Mouse (Mus musculus) testis, adult 2 months (tissue): Measurements from ENCODE around the gene Slc25a29.

Experiments
- CTCF ChIP-seq: fragments of 200-500 bp; IDR thresholded peaks from 2 replicates; pipeline ENCODE4 v1.5.1; 2012; ENCODE audit warnings: low read depth, mild to moderate bottlenecking, inconsistent platforms, low read length, moderate library complexity; ENCODE audit not compliant: control insufficient read depth, insufficient read depth, insufficient replicate concordance
- POLR2A ChIP-seq: fragments of 200-500 bp; IDR thresholded peaks from 2 replicates; pipeline ENCODE4 v1.6.1; 2012; ENCODE audit warnings: low read depth, mild to moderate bottlenecking, inconsistent platforms, low read length, moderate library complexity; ENCODE audit not compliant: control insufficient read depth

GRCm38 (mm10) chr12:108814470-108814869, 21.2 kb downstream of the Slc25a29 start:
- TF ChIP-seq CTCF (no peak), POLR2A (no peak)
